Mouse (Mus musculus) forebrain, embryonic 11.5 days (tissue): ENCODE measurements at regions not wholly inside any gene's neighbourhood (a gene's known extent, or its start where the extent isn't known, plus 50 kb on each side); places are given as distances from the start of the nearest gene placed in this dataset. TPM values are rescaled to one million over a fixed set of nuclear protein-coding genes. Genes with fewer than 3 reads are reported as not detected.

Experiments used
- ATAC-seq: fragments of 200-750 bp; cut with Nextera tagmentation; replicated peaks from 2 replicates; pipeline ENCODE4 v1.8.0; 2017; ENCODE audit warnings: moderate TSS enrichment; ENCODE audit not compliant: low FRiP score
- DNase-seq: peaks from one replicate; pipeline ENCODE4 v3.0.0-alpha.2; 2017; ENCODE audit warnings: low spot score
- H3K27ac ChIP-seq: fragments of 300-500 bp; sonication (generic); 2 replicates; pipeline ENCODE4 v1.5.1; 2014; ENCODE audit warnings: low read depth, low read length
- H3K27me3 ChIP-seq: fragments of 300-500 bp; sonication (generic); 2 replicates; pipeline ENCODE4 v1.6.1; 2014; ENCODE audit warnings: mild to moderate bottlenecking, low read length, mixed read lengths; ENCODE audit not compliant: control insufficient read depth, insufficient read depth
- H3K36me3 ChIP-seq: fragments of 300-500 bp; sonication (generic); 2 replicates; pipeline ENCODE4 v1.6.1; 2014; ENCODE audit warnings: mild to moderate bottlenecking, low read length, moderate library complexity, mixed read lengths; ENCODE audit not compliant: control insufficient read depth, insufficient read depth
- H3K4me1 ChIP-seq: fragments of 300-500 bp; sonication (generic); replicated peaks from 2 replicates; pipeline ENCODE4 v1.6.1; 2014; ENCODE audit warnings: low read length, mixed read lengths; ENCODE audit not compliant: control insufficient read depth, insufficient read depth
- H3K4me2 ChIP-seq: fragments of 300-500 bp; sonication (generic); 2 replicates; pipeline ENCODE4 v1.6.1; 2014; ENCODE audit warnings: low read depth, mild to moderate bottlenecking, low read length, moderate library complexity, mixed read lengths; ENCODE audit not compliant: severe bottlenecking
- H3K4me3 ChIP-seq: fragments of 300-500 bp; sonication (generic); 2 replicates; pipeline ENCODE4 v1.5.1; 2014; ENCODE audit warnings: low read depth, low read length
- H3K9ac ChIP-seq: fragments of 300-500 bp; sonication (generic); 2 replicates; pipeline ENCODE4 v1.6.1; 2014; ENCODE audit warnings: low read length
- H3K9me3 ChIP-seq: fragments of 300-500 bp; sonication (generic); 2 replicates; pipeline ENCODE4 v1.6.1; 2016; ENCODE audit warnings: low read length, mixed read lengths; ENCODE audit not compliant: control insufficient read depth
- WGBS: fragments of 180-500 bp; shearing (Covaris S2); extraction: QIAGEN DNeasy Blood & Tissue Kit; methylation state at CpG from one replicate; pipeline ENCODE4 v1.1.7; 2014; 5-methylcytosine and 5-hydroxymethylcytosine counted together
- microRNA-seq: library from miRNA; unstranded; fragments of <30 nt; microRNA quantifications from one replicate; pipeline ENCODE4, GENCODE M21; 2016; ENCODE audit not compliant: insufficient number of aligned reads

DNA sequence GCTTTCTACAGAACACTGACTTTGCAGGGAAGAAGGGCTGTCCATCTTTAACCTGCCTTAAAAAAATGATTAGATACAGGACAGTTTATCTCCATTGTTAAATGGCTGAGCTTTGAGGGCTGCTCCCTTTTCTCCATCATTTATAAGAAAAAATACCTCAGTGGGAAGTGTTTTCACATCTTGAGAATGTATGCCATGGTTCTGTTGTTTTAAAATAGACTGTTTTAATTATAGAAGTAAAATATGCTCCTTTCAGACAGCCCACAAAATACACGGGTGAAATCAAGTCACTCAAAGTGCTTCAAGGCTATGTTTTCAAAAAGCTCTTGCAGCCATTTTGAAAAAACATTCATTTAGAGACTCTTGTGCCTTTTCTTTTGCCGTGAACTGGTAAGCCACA lies 50.0 kb upstream of the Klf7 start:
- Histone ChIP-seq H3K4me2 (no peak overlapping the region), H3K9ac (no peak overlapping the region), H3K4me3 (no peak overlapping the region), H3K36me3 (no peaks in the 10 kb centered on the region), H3K4me1 (no peaks in the 10 kb centered on the region; the same call in 1 of the 2 replicates), H3K27ac (no peak overlapping the region), H3K9me3 (no peaks in the 10 kb centered on the region), H3K27me3 (no peaks in the 10 kb centered on the region)
- ATAC-seq (no peak), DNase-seq (no peak)
- 45% methylated on average over 2 of the region's 2 CpGs for WGBS

Small RNAs in the stretch of these regions (microRNA-seq; reads per million reads assigned to microRNA genes)
- gene Gm25748: not detected
